Mouse (Mus musculus): Measurements from ENCODE around the gene Dpm2.

DNA sequence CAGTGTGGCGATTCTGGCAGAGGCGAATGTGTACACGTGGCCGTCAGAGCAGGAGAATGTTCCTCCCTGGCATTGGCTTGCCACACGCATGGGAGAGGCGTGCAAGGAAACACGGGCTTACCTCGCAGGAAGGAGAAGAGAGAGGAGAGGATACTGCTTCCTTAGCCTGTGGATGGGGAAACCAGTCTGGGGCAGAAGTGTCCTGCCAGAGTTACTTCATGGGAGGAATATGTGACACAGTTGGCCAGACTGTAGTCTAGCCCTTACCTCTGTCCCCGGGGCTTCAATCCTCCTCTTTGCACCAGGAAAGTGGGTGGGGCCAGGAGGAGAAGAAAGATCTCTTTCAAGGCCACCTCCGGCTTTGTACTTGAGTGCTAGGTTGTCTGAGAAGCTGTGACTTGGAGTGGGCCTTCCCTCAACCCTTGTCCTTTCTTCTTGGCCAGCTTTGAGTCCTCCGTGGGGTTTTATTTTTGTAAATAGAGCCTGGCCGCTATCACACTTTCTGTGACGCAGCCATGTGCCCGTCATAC, 31.1 kb upstream of the Dpm2 start:
- TF ChIP-seq CTCF (IDR thresholded peaks at IDR 0.05; ENCODE audit: insufficient read depth, low read length) (no peak), POLR2A (IDR thresholded peaks at IDR 0.05; ENCODE audit: borderline replicate concordance, extremely low read depth, low read depth, low read length) (no peak)

All from lung, adult 2 months (tissue).